Mouse (Mus musculus) cerebellum, adult 9-10 months (tissue): ENCODE measurements around the gene Tnfrsf9.
"Not testable (repeated sequence)": the region's sequence is repeated elsewhere in the genome, so short reads cannot be mapped to it uniquely, and the experiment has no call there.

Experiments used
- DNase-seq: peaks from one replicate; pipeline ENCODE4 v3.0.0; 2022

Tnfrsf9 gene

GRCm38 (mm10) chr4:150914290-150914733 lies at the start of gene Tnfrsf9, which contains the start of gene Park7:
Gene Tnfrsf9, plus strand, starts transcription at chr4:150914562.
Gene Park7, minus strand, starts transcription at chr4:150914437.
- peak; percentile 95 for DNase-seq

GRCm38 (mm10) chr4:150865371-150865770 lies 49.0 kb upstream of the Tnfrsf9 start:
- no peak for DNase-seq

DNA sequence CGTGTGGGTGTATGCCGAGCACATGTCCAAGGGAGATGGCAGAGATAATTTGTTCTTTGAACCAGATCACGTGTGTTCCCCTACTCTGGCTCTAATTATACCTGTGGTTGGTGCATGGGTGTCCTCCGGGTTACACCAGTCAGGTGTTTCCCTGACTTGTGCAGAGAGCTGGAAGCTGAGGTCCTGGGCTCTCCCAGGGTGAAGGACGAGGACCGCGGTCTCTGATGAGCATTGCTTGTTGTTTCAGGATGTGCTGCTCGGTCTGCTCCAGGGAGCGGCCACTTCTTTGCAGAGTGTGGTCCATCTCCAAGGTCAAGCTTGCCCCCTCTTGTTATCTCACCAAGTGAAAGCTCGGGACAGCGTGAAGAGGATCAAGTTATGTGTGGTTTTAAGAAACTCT lies 48.3 kb upstream of the Tnfrsf9 start:
- no peak for DNase-seq

DNA sequence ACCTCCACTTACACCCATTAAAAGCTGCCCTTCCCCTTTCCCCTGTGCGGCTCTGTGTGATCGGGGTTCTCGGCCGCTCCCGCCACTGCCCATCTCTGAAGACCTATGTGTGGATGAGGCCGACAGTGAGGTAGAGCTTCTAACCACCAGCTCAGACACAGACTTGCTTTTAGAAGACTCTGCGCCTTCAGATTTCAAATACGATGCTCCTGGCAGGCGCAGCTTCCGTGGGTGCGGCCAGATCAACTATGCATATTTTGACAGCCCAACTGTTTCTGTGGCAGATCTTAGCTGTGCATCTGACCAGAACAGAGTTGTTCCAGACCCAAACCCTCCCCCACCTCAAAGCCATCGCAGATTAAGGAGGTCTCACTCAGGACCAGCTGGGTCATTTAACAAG lies 47.9 kb upstream of the Tnfrsf9 start:
- no peak for DNase-seq

DNA sequence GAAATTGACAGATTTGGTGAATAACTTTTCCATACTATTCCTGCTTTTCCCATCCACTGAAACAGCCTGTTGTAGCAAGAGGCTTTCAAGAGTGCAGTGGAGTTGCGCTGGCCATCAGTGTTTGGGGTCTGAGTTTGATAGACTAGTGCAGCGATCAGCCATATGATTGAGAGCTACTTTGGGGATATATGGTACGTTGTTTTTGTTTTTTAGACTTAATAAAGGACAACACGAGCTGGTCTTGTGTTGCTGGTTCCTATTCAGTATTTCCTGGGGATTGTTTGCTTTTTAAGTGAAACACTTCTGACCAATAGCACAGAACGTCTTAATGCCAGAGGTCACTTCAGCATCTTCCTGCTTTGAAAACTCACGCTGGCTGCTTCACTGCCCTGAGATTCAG lies 46.2 kb upstream of the Tnfrsf9 start:
- DNase-seq = no peak

DNA sequence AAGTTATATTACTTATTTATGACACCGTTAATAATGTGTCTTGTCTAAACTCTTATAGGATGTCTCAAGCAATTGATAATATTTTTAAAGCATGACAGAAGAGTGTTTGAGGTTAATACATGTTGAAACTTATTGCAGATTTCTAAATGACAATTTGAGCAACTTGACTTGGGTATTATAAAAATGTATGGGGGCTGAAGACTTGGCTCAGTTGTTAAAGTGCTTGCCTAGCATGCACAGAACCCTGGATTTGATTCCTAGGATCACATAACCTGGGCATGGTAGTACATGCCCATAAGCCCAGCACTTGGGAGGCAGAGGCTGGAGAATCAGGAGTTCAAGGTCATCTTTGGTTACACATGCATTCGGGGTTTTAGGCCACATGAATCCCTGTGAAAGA lies 45.5 kb upstream of the Tnfrsf9 start:
- DNase-seq = no peak

- no peak for DNase-seq
Observed at GRCm38 (mm10) chr4:150869276-150870197, 44.8 kb upstream of the Tnfrsf9 start.

- DNase-seq = no peak
Observed at GRCm38 (mm10) chr4:150870963-150871391, 43.4 kb upstream of the Tnfrsf9 start.

GRCm38 (mm10) chr4:150871392-150872138 lies 42.8 kb upstream of the Tnfrsf9 start:
- DNase-seq = no peak

DNA sequence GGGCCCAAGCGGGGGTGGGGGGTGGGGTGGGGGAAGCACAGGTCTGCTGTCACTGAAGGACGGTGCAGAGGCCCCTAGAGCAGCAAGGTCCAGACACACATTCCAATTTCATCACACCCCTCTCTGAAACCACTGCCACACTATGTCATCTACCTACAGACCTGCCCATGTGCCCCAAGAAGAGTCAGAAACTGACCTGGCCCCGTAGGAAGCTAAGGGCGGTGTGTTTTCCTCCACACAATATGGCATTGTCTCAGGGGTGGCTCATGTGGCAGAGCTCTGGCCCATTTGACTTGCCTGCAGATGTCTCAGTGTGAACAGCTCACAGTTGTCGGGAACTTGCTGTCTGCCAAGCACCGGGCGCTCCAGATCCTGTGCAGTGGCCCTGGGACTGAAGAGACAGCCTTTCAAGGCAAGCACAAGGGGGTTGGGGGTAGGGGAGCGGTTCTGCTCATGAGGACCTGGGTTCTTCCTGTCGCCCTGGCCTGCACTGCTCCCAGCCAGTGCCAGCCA lies 42.2 kb upstream of the Tnfrsf9 start:
- no peak for DNase-seq

- no peak for DNase-seq
Observed at GRCm38 (mm10) chr4:150872681-150873080, 41.7 kb upstream of the Tnfrsf9 start.

GRCm38 (mm10) chr4:150874416-150874815 lies 39.9 kb upstream of the Tnfrsf9 start:
- not testable (repeated sequence) for DNase-seq

DNA sequence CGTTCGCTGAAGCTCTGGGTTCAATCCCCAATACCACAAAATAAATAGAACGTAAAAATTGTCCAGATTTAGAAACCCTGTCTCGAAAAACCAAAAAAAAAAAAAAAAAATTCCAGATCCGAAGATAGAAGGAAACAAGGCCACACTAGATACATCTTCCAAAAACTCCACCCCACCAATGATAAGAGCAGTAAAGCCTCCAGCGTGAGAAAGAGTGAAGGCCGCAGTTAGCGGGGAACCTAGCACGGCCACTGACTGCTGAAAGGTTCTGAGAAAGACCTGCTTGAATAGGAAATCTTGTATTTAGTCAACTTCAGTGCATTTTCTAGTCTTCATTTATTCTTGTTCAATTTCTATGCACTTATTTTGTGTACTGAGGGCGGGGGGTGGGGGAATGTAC lies 39.0 kb upstream of the Tnfrsf9 start:
- no peak for DNase-seq

- DNase-seq = no peak
Observed at GRCm38 (mm10) chr4:150879631-150880030, 34.7 kb upstream of the Tnfrsf9 start.

GRCm38 (mm10) chr4:150880364-150880763 lies 34.0 kb upstream of the Tnfrsf9 start:
- no peak for DNase-seq

- no peak for DNase-seq
Observed at GRCm38 (mm10) chr4:150882632-150883031, 31.7 kb upstream of the Tnfrsf9 start.

- no peak for DNase-seq
Observed at GRCm38 (mm10) chr4:150887903-150888302, 26.5 kb upstream of the Tnfrsf9 start.

DNA sequence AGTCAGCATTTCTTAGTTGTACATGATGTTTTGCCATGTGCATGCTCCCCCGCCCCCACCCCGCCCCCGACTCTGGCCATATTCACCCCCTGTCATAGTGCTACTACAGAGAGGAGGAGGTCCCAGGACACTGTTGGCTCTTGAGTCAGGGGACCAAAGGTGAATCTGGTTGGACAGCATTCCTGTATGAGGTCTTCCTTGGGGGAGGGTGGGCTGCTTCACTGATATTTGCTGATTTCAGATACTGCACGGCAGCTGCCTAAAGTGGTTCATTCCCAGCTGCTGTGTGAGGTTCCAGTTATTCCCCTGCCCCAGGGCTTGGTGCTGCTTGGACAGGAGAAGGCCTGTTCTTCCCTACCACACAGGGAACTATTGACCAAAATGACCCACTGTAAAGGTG lies 25.9 kb upstream of the Tnfrsf9 start:
- DNase-seq = no peak

- no peak for DNase-seq
Observed at GRCm38 (mm10) chr4:150889273-150889954, 24.9 kb upstream of the Tnfrsf9 start.

- DNase-seq = no peak
Observed at GRCm38 (mm10) chr4:150889955-150890315, 24.4 kb upstream of the Tnfrsf9 start.

DNA sequence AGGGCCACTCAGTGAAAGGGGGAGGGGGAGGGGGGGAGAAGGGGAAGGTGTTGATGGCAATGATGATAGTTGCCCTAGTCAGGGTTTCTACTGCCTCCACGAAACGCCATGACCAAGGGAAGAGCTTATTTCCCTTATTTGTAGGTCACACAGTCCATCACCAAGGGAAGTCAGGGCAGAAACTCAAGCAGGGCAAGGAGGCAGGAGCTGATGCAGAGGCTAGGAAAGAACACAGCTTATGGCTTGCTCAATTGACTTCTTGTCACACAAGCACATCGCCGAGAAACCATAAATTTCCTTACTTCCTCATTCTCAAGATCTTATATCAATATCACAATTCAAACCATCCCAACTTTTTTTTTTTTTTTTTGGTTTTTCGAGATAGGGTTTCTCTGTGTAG lies 23.1 kb upstream of the Tnfrsf9 start:
- no peak for DNase-seq

DNA sequence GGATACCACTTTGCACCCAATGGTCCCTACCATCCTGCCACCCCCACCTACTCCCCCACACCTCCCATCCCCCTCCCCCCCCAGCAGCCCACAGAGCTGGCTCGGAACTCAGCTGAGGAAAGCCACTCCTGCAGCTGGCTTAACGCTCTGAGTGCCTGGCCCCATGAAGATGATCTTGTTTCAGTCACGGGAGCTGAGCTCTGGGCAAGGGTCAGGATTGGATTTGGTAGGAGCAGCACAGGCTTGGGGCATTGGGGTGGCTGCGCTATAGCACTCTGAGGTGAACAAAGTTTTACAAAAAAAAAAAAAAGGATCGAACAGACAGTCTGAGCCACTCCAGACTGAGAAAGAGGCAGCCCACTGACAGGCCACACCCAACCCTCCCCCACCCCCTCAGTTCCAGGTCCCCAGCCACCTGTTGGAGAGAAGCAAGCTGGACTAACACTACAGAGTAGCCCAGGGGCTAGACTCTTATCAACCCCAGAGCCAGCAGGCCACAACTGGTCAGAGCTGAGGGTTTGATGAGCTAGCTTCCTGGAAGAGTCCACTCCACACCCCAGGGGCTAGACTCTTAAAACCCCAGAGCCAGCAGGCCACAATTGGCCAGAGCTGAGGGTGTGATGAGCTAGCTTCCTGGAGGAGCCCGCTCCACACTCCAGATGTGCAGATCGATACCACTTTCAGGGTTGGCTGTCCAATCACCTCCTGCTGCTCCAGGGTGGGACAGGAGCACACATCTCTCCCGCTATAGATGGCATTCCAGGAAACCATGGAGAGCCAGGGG lies 19.5 kb upstream of the Tnfrsf9 start:
- no peak for DNase-seq
